Mouse (Mus musculus) activated CD4-positive, CD25-positive, alpha-beta regulatory T cell, adult 4 months (primary cell): ENCODE results near the gene Rsph1. TPM values are rescaled to one million over a fixed set of nuclear protein-coding genes. Genes with fewer than 3 reads are reported as not detected.

ENCODE experiments used
- ATAC-seq: one replicate; pipeline ENCODE4 v1.8.0; 2017
- polyA plus RNA-seq, 2 experiments: library from polyadenylated mRNA; unstranded; fragments of 100-300 nt; shearing (Covaris generic); gene quantifications; one replicate each; pipeline ENCODE4 v1.2.1; 2017

Rsph1 gene
- polyA plus RNA-seq, 2 experiments from 2014 or later, result 0.86 to 2.7 TPM

- no peak for ATAC-seq
Observed at GRCm38 (mm10) chr17:31303401-31303800, 26.2 kb upstream of the Rsph1 start.

GRCm38 (mm10) chr17:31300736-31301135 is 23.6 kb upstream of the Rsph1 start:
- no peak for ATAC-seq

GRCm38 (mm10) chr17:31299981-31300380 is 22.8 kb upstream of the Rsph1 start:
- no peak for ATAC-seq

GRCm38 (mm10) chr17:31298419-31299209 is 21.4 kb upstream of the Rsph1 start:
- ATAC-seq, result no peak

GRCm38 (mm10) chr17:31297521-31297939 is 20.3 kb upstream of the Rsph1 start:
- no peak for ATAC-seq

- ATAC-seq, result peak; percentile 67
Observed at GRCm38 (mm10) chr17:31295892-31296781, 19.0 kb upstream of the Rsph1 start.

GRCm38 (mm10) chr17:31295215-31295891 is 18.2 kb upstream of the Rsph1 start:
- peak; percentile 67 for ATAC-seq

GRCm38 (mm10) chr17:31294363-31295214 is 17.4 kb upstream of the Rsph1 start:
- no peak for ATAC-seq

GRCm38 (mm10) chr17:31290859-31291258 is 13.7 kb upstream of the Rsph1 start:
- ATAC-seq, result no peak

GRCm38 (mm10) chr17:31290311-31290710 is 13.1 kb upstream of the Rsph1 start:
- ATAC-seq, result no peak

GRCm38 (mm10) chr17:31288999-31289726 is 12.0 kb upstream of the Rsph1 start:
- ATAC-seq, result no peak

GRCm38 (mm10) chr17:31287216-31287615 is 10.0 kb upstream of the Rsph1 start:
- ATAC-seq, result no peak

GRCm38 (mm10) chr17:31286492-31286891 is 9.3 kb upstream of the Rsph1 start, which contains the start of gene Slc37a1:
Slc37a1 (plus strand) TSS chr17:31286792.
- ATAC-seq, result no peak

- ATAC-seq, result no peak
Observed at GRCm38 (mm10) chr17:31285867-31286266, 8.7 kb upstream of the Rsph1 start.

- no peak for ATAC-seq
Observed at GRCm38 (mm10) chr17:31282687-31283053, 5.5 kb upstream of the Rsph1 start.

GRCm38 (mm10) chr17:31281830-31282686 is 4.9 kb upstream of the Rsph1 start:
- ATAC-seq, result no peak

GRCm38 (mm10) chr17:31280269-31280668 is 3.1 kb upstream of the Rsph1 start:
- no peak for ATAC-seq

- no peak for ATAC-seq
Observed at GRCm38 (mm10) chr17:31279541-31279940, 2.4 kb upstream of the Rsph1 start.

GRCm38 (mm10) chr17:31277931-31278330 is 748 bp upstream of the Rsph1 start:
- ATAC-seq, result no peak

- ATAC-seq, result no peak
Observed at GRCm38 (mm10) chr17:31276207-31276921, 819 bp downstream of the Rsph1 start.
